Mouse (Mus musculus): ENCODE data around the gene Gm20683. TPM values are rescaled to one million over a fixed set of nuclear protein-coding genes. Genes with fewer than 3 reads are reported as not detected.

Gene Gm20683
- total and polyA plus RNA-seq, 3 experiments = 4.9 to 6.8 TPM; not detected in 1

DNA sequence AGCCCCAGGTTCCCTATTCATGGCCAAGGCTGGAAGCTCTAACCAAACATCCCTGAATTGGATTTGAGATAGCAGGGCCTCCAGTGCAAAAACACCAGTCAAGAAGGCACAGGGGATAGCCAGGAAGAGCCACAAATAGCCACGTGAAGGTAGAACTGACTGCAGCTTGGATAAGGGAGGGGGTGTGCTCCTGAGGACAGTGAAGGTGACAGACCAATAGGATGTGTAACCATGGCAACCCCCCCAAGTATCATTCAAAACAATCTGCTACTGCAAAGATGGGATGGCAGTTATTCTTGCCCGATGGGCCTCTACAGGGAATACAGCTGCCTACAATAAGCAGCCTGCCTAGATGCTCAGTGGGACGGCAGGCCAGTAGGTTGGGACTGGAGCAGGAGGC lies 4.0 kb downstream of the Gm20683 start:
- no peaks in the 10 kb centered on the region for H3K9me3 ChIP-seq (replicated peaks; ENCODE audit: insufficient read depth, low read length)
- H3K27me3 ChIP-seq (ENCODE audit: control insufficient read depth in 1 of 2, insufficient read depth in 2 of 2, low read length in 2 of 2) = no peaks in the 10 kb centered on the region
- H3K9ac ChIP-seq (ENCODE audit: control insufficient read depth, low read depth, low read length, poor library complexity, severe bottlenecking) = no peak overlapping the region
- H3K79me2 ChIP-seq (ENCODE audit: control insufficient read depth, insufficient read depth, low read length, poor library complexity) = peaks cover 20% of the 10 kb centered on the region
- no peak overlapping the region for H3K27ac ChIP-seq (ENCODE audit: control insufficient read depth, low read depth, low read length)
- no peak for DNase-seq (ENCODE audit: low read depth, low spot score)
- peaks cover 2 to 8% of the 10 kb centered on the region in 2 experiments; a peak in 3 of 4 replicates for H3K4me1 ChIP-seq (ENCODE audit: control insufficient read depth in 1 of 2, insufficient read depth in 2 of 2, low read length in 2 of 2)
- no peak overlapping the region for H3K4me3 ChIP-seq (ENCODE audit: control insufficient read depth in 1 of 2, insufficient read depth in 1 of 2, low read depth in 2 of 2, low read length in 2 of 2)
- no peak for TF ChIP-seq BHLHE40 (IDR thresholded peaks at IDR 0.05; ENCODE audit: borderline replicate concordance, low read depth, low read length)
- no peak for TF ChIP-seq ZC3H11A (IDR thresholded peaks at IDR 0.05; ENCODE audit: low read depth, low read length)
- no peak for TF ChIP-seq USF2 (IDR thresholded peaks at IDR 0.05; ENCODE audit: borderline replicate concordance in 1 of 2, insufficient read depth in 1 of 2, low read depth in 1 of 2, low read length in 2 of 2)
- TF ChIP-seq ELF1 (IDR thresholded peaks at IDR 0.05; ENCODE audit: low read depth, low read length) = no peak
- TF ChIP-seq MAFK (IDR thresholded peaks at IDR 0.05; ENCODE audit: borderline replicate concordance, low read depth, low read length) = no peak
- TF ChIP-seq POLR2A (IDR thresholded peaks at IDR 0.05; ENCODE audit: control insufficient read depth in 1 of 2, insufficient read depth in 1 of 2, low read depth in 1 of 2, low read length in 2 of 2, poor library complexity in 1 of 2) = no peak; a peak in 1 of 4 replicates
- no peak for TF ChIP-seq TAL1 (IDR thresholded peaks at IDR 0.05; ENCODE audit: low read length)
- no peak for TF ChIP-seq MYC (IDR thresholded peaks at IDR 0.05; ENCODE audit: low read depth, low read length)
- no peak for TF ChIP-seq ZNF384 (IDR thresholded peaks at IDR 0.05; ENCODE audit: low read depth, low read length)
- no peak for TF ChIP-seq EP300 (IDR thresholded peaks at IDR 0.05; ENCODE audit: low read depth in 1 of 2, low read length in 2 of 2)
- TF ChIP-seq NRF1 (IDR thresholded peaks at IDR 0.05; ENCODE audit: insufficient read depth, low read depth, low read length, poor library complexity, severe bottlenecking) = no peak
- TF ChIP-seq ZKSCAN1 (IDR thresholded peaks at IDR 0.05; ENCODE audit: low read depth, low read length) = no peak
- no peak for TF ChIP-seq MEF2A (IDR thresholded peaks at IDR 0.05; ENCODE audit: extremely low read depth, insufficient replicate concordance, low read depth, low read length, poor library complexity, severe bottlenecking)
- no peak for TF ChIP-seq POLR2AphosphoS5 (IDR thresholded peaks at IDR 0.05; ENCODE audit: borderline replicate concordance, low read depth, low read length)
- TF ChIP-seq ETS1 (IDR thresholded peaks at IDR 0.05; ENCODE audit: low read depth, low read length) = no peak
- no peak for TF ChIP-seq MYB (IDR thresholded peaks at IDR 0.05; ENCODE audit: low read depth, low read length)
- no peak for TF ChIP-seq RCOR1 (IDR thresholded peaks at IDR 0.05; ENCODE audit: low read depth, low read length)
- TF ChIP-seq USF1 (IDR thresholded peaks at IDR 0.05; ENCODE audit: low read depth, low read length) = no peak
- no peak for TF ChIP-seq E2F4 (IDR thresholded peaks at IDR 0.05; ENCODE audit: borderline replicate concordance, low read depth, low read length)
- no peak for TF ChIP-seq MAZ (IDR thresholded peaks at IDR 0.05; ENCODE audit: low read depth, low read length)
- H3K36me3 ChIP-seq (ENCODE audit: control insufficient read depth in 1 of 2, insufficient read depth in 2 of 2, low read length in 2 of 2) = no peaks in the 10 kb centered on the region; a peak in 2 of 4 replicates

DNA sequence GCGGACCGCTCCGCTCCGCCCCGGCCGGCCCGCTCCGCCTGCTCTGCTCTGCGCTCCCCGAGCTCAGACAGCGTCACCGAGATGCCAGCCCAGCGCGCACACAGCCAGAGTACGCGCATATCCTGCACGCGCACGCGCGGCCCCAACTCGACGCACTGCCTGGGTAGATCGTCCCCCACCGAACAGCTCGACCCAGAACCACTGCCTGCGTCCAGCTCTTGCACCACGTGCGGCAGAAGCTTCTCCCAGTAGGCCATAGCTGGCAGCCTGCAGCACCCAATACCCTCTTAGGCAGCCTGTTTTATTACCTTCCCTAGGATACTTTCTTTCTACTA lies 4.5 kb downstream of the Gm20683 start, which contains the start of gene Rhbdl1:
Gene Rhbdl1 (minus strand): TSS at position 220 of the 335 bp plus-strand sequence.
- no peaks in the 10 kb centered on the region for H3K9me3 ChIP-seq (replicated peaks; ENCODE audit: insufficient read depth, low read length)
- H3K27ac ChIP-seq (ENCODE audit: control insufficient read depth, low read depth, low read length) = no peak within 1 kb of the TSS
- H3K36me3 ChIP-seq (ENCODE audit: control insufficient read depth in 1 of 2, insufficient read depth in 2 of 2, low read length in 2 of 2) = no peaks in the 10 kb centered on the region; a peak in 2 of 4 replicates
- peaks cover 24% of the 10 kb centered on the region for H3K79me2 ChIP-seq (ENCODE audit: control insufficient read depth, insufficient read depth, low read length, poor library complexity)
- H3K9ac ChIP-seq (ENCODE audit: control insufficient read depth, low read depth, low read length, poor library complexity, severe bottlenecking) = no peak within 1 kb of the TSS
- no peaks in the 10 kb centered on the region for H3K27me3 ChIP-seq (ENCODE audit: control insufficient read depth in 1 of 2, insufficient read depth in 2 of 2, low read length in 2 of 2)
- TF ChIP-seq NELFE (IDR thresholded peaks at IDR 0.05; ENCODE audit: low read depth, low read length) (no peak), ZNF384 (IDR thresholded peaks at IDR 0.05; ENCODE audit: low read depth, low read length) (no peak), UBTF (IDR thresholded peaks at IDR 0.05; ENCODE audit: borderline replicate concordance, insufficient read depth, low read depth, low read length) (no peak), USF1 (IDR thresholded peaks at IDR 0.05; ENCODE audit: low read depth, low read length) (no peak), NRF1 (IDR thresholded peaks at IDR 0.05; ENCODE audit: insufficient read depth, low read depth, low read length, poor library complexity, severe bottlenecking) (no peak), JUND (IDR thresholded peaks at IDR 0.05; ENCODE audit: low read depth, low read length) (no peak), EP300 (IDR thresholded peaks at IDR 0.05; ENCODE audit: low read depth in 1 of 2, low read length in 2 of 2) (no peak), POLR2AphosphoS5 (IDR thresholded peaks at IDR 0.05; ENCODE audit: borderline replicate concordance, low read depth, low read length) (no peak), ZMIZ1 (IDR thresholded peaks at IDR 0.05; ENCODE audit: low read depth, low read length) (no peak), CTCF (IDR thresholded peaks at IDR 0.05 in 2 of 3, conservative IDR thresholded peaks at IDR 0.05 in 1 of 3; ENCODE audit: control insufficient read depth in 1 of 3, insufficient read depth in 1 of 3, low read depth in 2 of 3, low read length in 3 of 3, poor library complexity in 1 of 3, severe bottlenecking in 1 of 3) (no peak), GATA1 (IDR thresholded peaks at IDR 0.05; ENCODE audit: low read depth, low read length) (no peak), TBP (IDR thresholded peaks at IDR 0.05; ENCODE audit: low read depth, low read length) (no peak), ZKSCAN1 (IDR thresholded peaks at IDR 0.05; ENCODE audit: low read depth, low read length) (no peak), CHD2 (IDR thresholded peaks at IDR 0.05; ENCODE audit: low read length) (no peak), TAL1 (IDR thresholded peaks at IDR 0.05; ENCODE audit: low read length) (no peak), SIN3A (IDR thresholded peaks at IDR 0.05; ENCODE audit: low read length) (no peak), MXI1 (IDR thresholded peaks at IDR 0.05; ENCODE audit: low read depth, low read length) (no peak), CHD1 (IDR thresholded peaks at IDR 0.05; ENCODE audit: low read depth, low read length) (no peak)
- DNase-seq (ENCODE audit: low read depth, low spot score) = no peak
- no peak within 1 kb of the TSS for H3K4me3 ChIP-seq (ENCODE audit: control insufficient read depth in 1 of 2, insufficient read depth in 1 of 2, low read depth in 2 of 2, low read length in 2 of 2)
- H3K4me1 ChIP-seq (ENCODE audit: control insufficient read depth in 1 of 2, insufficient read depth in 2 of 2, low read length in 2 of 2) = peaks cover 2 to 8% of the 10 kb centered on the region in 2 experiments; a peak in 3 of 4 replicates
